Mouse (Mus musculus): ENCODE results near the gene Dnal4. TPM values are rescaled to one million over a fixed set of nuclear protein-coding genes. Genes with fewer than 3 reads are reported as not detected.
"Not testable (repeated sequence)": the region's sequence is repeated elsewhere in the genome, so short reads cannot be mapped to it uniquely, and the experiment has no call there.

Gene Dnal4
- polyA plus RNA-seq, 1 experiment from 2014 or later, result 101 TPM

GRCm38 (mm10) chr15:79813666-79814258, 36.1 kb upstream of the Dnal4 start:
- Histone ChIP-seq H3K4me3 (ENCODE audit: low read depth, low read length) (no peak overlapping the region), H3K27me3 (replicated peaks; ENCODE audit: control insufficient read depth, insufficient read depth, low read length) (no peaks in the 10 kb centered on the region), H3K9ac (ENCODE audit: low read length) (no peak overlapping the region), H3K27ac (ENCODE audit: low read depth, low read length) (no peak overlapping the region), H3K9me3 (replicated peaks; ENCODE audit: control insufficient read depth, low read length) (no peaks in the 10 kb centered on the region), H3K36me3 (ENCODE audit: control insufficient read depth, insufficient read depth, low read length) (no peaks in the 10 kb centered on the region), H3K4me1 (ENCODE audit: control insufficient read depth, insufficient read depth, low read length) (no peaks in the 10 kb centered on the region), H3K4me2 (ENCODE audit: low read length) (no peak overlapping the region)
- 57% methylated on average over 8 of the region's 8 CpGs for WGBS
- DNase-seq (ENCODE audit: low spot score) (no peak), ATAC-seq (no peak)

- H3K9ac ChIP-seq (ENCODE audit: low read length); H3K27me3 ChIP-seq (replicated peaks; ENCODE audit: control insufficient read depth, insufficient read depth, low read length); H3K9me3 ChIP-seq (replicated peaks; ENCODE audit: control insufficient read depth, low read length); H3K27ac ChIP-seq (ENCODE audit: low read depth, low read length); DNase-seq (ENCODE audit: low spot score); ATAC-seq; H3K4me2 ChIP-seq (ENCODE audit: low read length); H3K4me3 ChIP-seq (ENCODE audit: low read depth, low read length); H3K4me1 ChIP-seq (ENCODE audit: control insufficient read depth, insufficient read depth, low read length); H3K36me3 ChIP-seq (ENCODE audit: control insufficient read depth, insufficient read depth, low read length): not testable (repeated sequence)
- 69% methylated on average over 2 of the region's 2 CpGs for WGBS
Observed at GRCm38 (mm10) chr15:79812840-79813239, 35.2 kb upstream of the Dnal4 start.

- Histone ChIP-seq H3K27ac (ENCODE audit: low read depth, low read length) (no peak overlapping the region), H3K4me2 (ENCODE audit: low read length) (no peak overlapping the region), H3K9me3 (replicated peaks; ENCODE audit: control insufficient read depth, low read length) (no peaks in the 10 kb centered on the region), H3K27me3 (replicated peaks; ENCODE audit: control insufficient read depth, insufficient read depth, low read length) (peaks cover 11% of the 10 kb centered on the region; the same call in 1 of the 2 replicates), H3K9ac (ENCODE audit: low read length) (no peak overlapping the region), H3K36me3 (ENCODE audit: control insufficient read depth, insufficient read depth, low read length) (no peaks in the 10 kb centered on the region), H3K4me1 (ENCODE audit: control insufficient read depth, insufficient read depth, low read length) (no peaks in the 10 kb centered on the region), H3K4me3 (ENCODE audit: low read depth, low read length) (no peak overlapping the region)
- DNase-seq (ENCODE audit: low spot score) (no peak), ATAC-seq (no peak)
- 75% methylated on average over 4 of the region's 4 CpGs for WGBS
Observed at GRCm38 (mm10) chr15:79810997-79811396, 33.3 kb upstream of the Dnal4 start.

- Histone ChIP-seq H3K4me1 (ENCODE audit: control insufficient read depth, insufficient read depth, low read length) (peaks cover under 1% of the 10 kb centered on the region; the same call in 1 of the 2 replicates), H3K27me3 (replicated peaks; ENCODE audit: control insufficient read depth, insufficient read depth, low read length) (peaks cover 15% of the 10 kb centered on the region; the same call in 1 of the 2 replicates), H3K4me2 (ENCODE audit: low read length) (no peak overlapping the region), H3K27ac (ENCODE audit: low read depth, low read length) (no peak overlapping the region), H3K9me3 (replicated peaks; ENCODE audit: control insufficient read depth, low read length) (no peaks in the 10 kb centered on the region), H3K36me3 (ENCODE audit: control insufficient read depth, insufficient read depth, low read length) (no peaks in the 10 kb centered on the region), H3K9ac (ENCODE audit: low read length) (no peak overlapping the region), H3K4me3 (ENCODE audit: low read depth, low read length) (no peak overlapping the region)
- 69% methylated on average over 3 of the region's 3 CpGs for WGBS
- ATAC-seq, result no peak
- no peak for DNase-seq (ENCODE audit: low spot score)
Observed at GRCm38 (mm10) chr15:79810061-79810460, 32.4 kb upstream of the Dnal4 start.

GRCm38 (mm10) chr15:79808658-79809057, 31.0 kb upstream of the Dnal4 start:
- Histone ChIP-seq H3K27ac (ENCODE audit: low read depth, low read length) (no peak overlapping the region), H3K9ac (ENCODE audit: low read length) (no peak overlapping the region), H3K4me2 (ENCODE audit: low read length) (no peak overlapping the region), H3K4me3 (ENCODE audit: low read depth, low read length) (no peak overlapping the region), H3K36me3 (ENCODE audit: control insufficient read depth, insufficient read depth, low read length) (no peaks in the 10 kb centered on the region), H3K9me3 (replicated peaks; ENCODE audit: control insufficient read depth, low read length) (no peaks in the 10 kb centered on the region), H3K27me3 (replicated peaks; ENCODE audit: control insufficient read depth, insufficient read depth, low read length) (peaks cover 25% of the 10 kb centered on the region), H3K4me1 (ENCODE audit: control insufficient read depth, insufficient read depth, low read length) (peaks cover 4% of the 10 kb centered on the region)
- ATAC-seq (no peak), DNase-seq (ENCODE audit: low spot score) (no peak)
- WGBS, result 57% methylated on average over 5 of the region's 5 CpGs

- DNase-seq (ENCODE audit: low spot score), result peak; percentile 78
- Histone ChIP-seq H3K27ac (ENCODE audit: low read depth, low read length) (no peak overlapping the region), H3K36me3 (ENCODE audit: control insufficient read depth, insufficient read depth, low read length) (no peaks in the 10 kb centered on the region), H3K4me1 (ENCODE audit: control insufficient read depth, insufficient read depth, low read length) (peaks cover 4% of the 10 kb centered on the region), H3K4me3 (ENCODE audit: low read depth, low read length) (no peak overlapping the region), H3K9me3 (replicated peaks; ENCODE audit: control insufficient read depth, low read length) (no peaks in the 10 kb centered on the region), H3K9ac (ENCODE audit: low read length) (no peak overlapping the region), H3K27me3 (replicated peaks; ENCODE audit: control insufficient read depth, insufficient read depth, low read length) (peaks cover 31% of the 10 kb centered on the region), H3K4me2 (ENCODE audit: low read length) (no peak overlapping the region)
- no peak for ATAC-seq
- WGBS, result 28% methylated on average over 5 of the region's 5 CpGs
Observed at GRCm38 (mm10) chr15:79808114-79808513, 30.5 kb upstream of the Dnal4 start.

- peaks cover 38% of the 10 kb centered on the region for H3K27me3 ChIP-seq (replicated peaks; ENCODE audit: control insufficient read depth, insufficient read depth, low read length)
- no peak overlapping the region for H3K9ac ChIP-seq (ENCODE audit: low read length)
- no peak overlapping the region for H3K4me2 ChIP-seq (ENCODE audit: low read length)
- H3K27ac ChIP-seq (ENCODE audit: low read depth, low read length), result no peak overlapping the region
- no peaks in the 10 kb centered on the region for H3K36me3 ChIP-seq (ENCODE audit: control insufficient read depth, insufficient read depth, low read length)
- 40% methylated on average over 1 of the region's 1 CpGs for WGBS
- H3K4me1 ChIP-seq (ENCODE audit: control insufficient read depth, insufficient read depth, low read length), result peaks cover 4% of the 10 kb centered on the region
- H3K9me3 ChIP-seq (replicated peaks; ENCODE audit: control insufficient read depth, low read length), result no peaks in the 10 kb centered on the region
- no peak overlapping the region for H3K4me3 ChIP-seq (ENCODE audit: low read depth, low read length)
- DNase-seq (ENCODE audit: low spot score), result no peak
- ATAC-seq, result no peak
Observed at GRCm38 (mm10) chr15:79807050-79807449, 29.4 kb upstream of the Dnal4 start.

- Histone ChIP-seq H3K4me1 (ENCODE audit: control insufficient read depth, insufficient read depth, low read length) (peaks cover 4% of the 10 kb centered on the region), H3K4me3 (ENCODE audit: low read depth, low read length) (no peak overlapping the region; the same call in 1 of the 2 replicates), H3K9me3 (replicated peaks; ENCODE audit: control insufficient read depth, low read length) (no peaks in the 10 kb centered on the region), H3K27me3 (replicated peaks; ENCODE audit: control insufficient read depth, insufficient read depth, low read length) (peaks cover 45% of the 10 kb centered on the region), H3K9ac (ENCODE audit: low read length) (peak overlapping the region; percentile 68), H3K27ac (ENCODE audit: low read depth, low read length) (no peak overlapping the region), H3K36me3 (ENCODE audit: control insufficient read depth, insufficient read depth, low read length) (no peaks in the 10 kb centered on the region), H3K4me2 (ENCODE audit: low read length) (peak overlapping the region; percentile 72)
- DNase-seq (ENCODE audit: low spot score) (no peak), ATAC-seq (no peak)
- WGBS, result 19% methylated on average over 8 of the region's 8 CpGs
Observed at GRCm38 (mm10) chr15:79805246-79805645, 27.6 kb upstream of the Dnal4 start.

GRCm38 (mm10) chr15:79804352-79805071, 26.9 kb upstream of the Dnal4 start, which contains the start of gene Nptxr:
Gene Nptxr (minus strand): TSS chr15:79804766.
- H3K4me2 ChIP-seq (ENCODE audit: low read length), result peak within 1 kb of the TSS; percentile 72
- peaks cover 45% of the 10 kb centered on the region for H3K27me3 ChIP-seq (replicated peaks; ENCODE audit: control insufficient read depth, insufficient read depth, low read length)
- H3K4me3 ChIP-seq (ENCODE audit: low read depth, low read length), result peak within 1 kb of the TSS; percentile 56
- peak within 1 kb of the TSS; percentile 68 for H3K9ac ChIP-seq (ENCODE audit: low read length)
- peak; percentile 67 for DNase-seq (ENCODE audit: low spot score)
- no peaks in the 10 kb centered on the region for H3K36me3 ChIP-seq (ENCODE audit: control insufficient read depth, insufficient read depth, low read length)
- peak; percentile 81 for ATAC-seq
- peaks cover 4% of the 10 kb centered on the region for H3K4me1 ChIP-seq (ENCODE audit: control insufficient read depth, insufficient read depth, low read length)
- H3K9me3 ChIP-seq (replicated peaks; ENCODE audit: control insufficient read depth, low read length), result no peaks in the 10 kb centered on the region
- WGBS, result under 1% methylated on average over 62 of the region's 91 CpGs
- peak within 1 kb of the TSS; percentile 27 for H3K27ac ChIP-seq (ENCODE audit: low read depth, low read length)
